Mouse (Mus musculus): ENCODE measurements around the gene Slc26a10. TPM values are rescaled to one million over a fixed set of nuclear protein-coding genes. Genes with fewer than 3 reads are reported as not detected.
"Not testable (repeated sequence)": the region's sequence is repeated elsewhere in the genome, so short reads cannot be mapped to it uniquely, and the experiment has no call there.

Slc26a10 gene
- polyA plus RNA-seq, 1 experiment from 2014 or later: 0.80 TPM

- no peak overlapping the region for H3K4me3 ChIP-seq (ENCODE audit: low read depth, low read length)
- no peaks in the 10 kb centered on the region for H3K27me3 ChIP-seq (ENCODE audit: control insufficient read depth, insufficient read depth, low read length)
- no peak overlapping the region for H3K4me2 ChIP-seq (ENCODE audit: low read depth, low read length)
- no peaks in the 10 kb centered on the region for H3K36me3 ChIP-seq (ENCODE audit: control insufficient read depth, insufficient read depth, low read length)
- H3K27ac ChIP-seq (ENCODE audit: low read depth, low read length): no peak overlapping the region
- no peaks in the 10 kb centered on the region for H3K9me3 ChIP-seq (ENCODE audit: control insufficient read depth, low read length)
- no peaks in the 10 kb centered on the region for H3K4me1 ChIP-seq (ENCODE audit: control insufficient read depth, insufficient read depth, low read length)
- ATAC-seq (ENCODE audit: low read depth): no peak
- 88% methylated on average over 8 of the region's 8 CpGs for WGBS
- H3K9ac ChIP-seq (replicated peaks; ENCODE audit: low read depth, low read length): no peak overlapping the region
These were observed 38.9 kb downstream of the Slc26a10 start for GRCm38 (mm10) chr10:127141500-127141899.

- 89% methylated on average over 11 of the region's 11 CpGs for whole genome bisulfite sequencing
- Histone ChIP-seq H3K36me3 (ENCODE audit: control insufficient read depth, insufficient read depth, low read length) (no peaks in the 10 kb centered on the region), H3K4me2 (ENCODE audit: low read depth, low read length) (no peak overlapping the region), H3K4me1 (ENCODE audit: control insufficient read depth, insufficient read depth, low read length) (no peaks in the 10 kb centered on the region), H3K9ac (replicated peaks; ENCODE audit: low read depth, low read length) (no peak overlapping the region), H3K4me3 (ENCODE audit: low read depth, low read length) (no peak overlapping the region), H3K9me3 (ENCODE audit: control insufficient read depth, low read length) (no peaks in the 10 kb centered on the region), H3K27ac (ENCODE audit: low read depth, low read length) (no peak overlapping the region), H3K27me3 (ENCODE audit: control insufficient read depth, insufficient read depth, low read length) (no peaks in the 10 kb centered on the region)
- no peak for ATAC-seq (ENCODE audit: low read depth)
These were observed 39.5 kb downstream of the Slc26a10 start for GRCm38 (mm10) chr10:127140971-127141370.

- H3K4me3 ChIP-seq (ENCODE audit: low read depth, low read length): no peak overlapping the region
- H3K9ac ChIP-seq (replicated peaks; ENCODE audit: low read depth, low read length): no peak overlapping the region
- H3K27ac ChIP-seq (ENCODE audit: low read depth, low read length): no peak overlapping the region
- no peaks in the 10 kb centered on the region for H3K27me3 ChIP-seq (ENCODE audit: control insufficient read depth, insufficient read depth, low read length)
- no peaks in the 10 kb centered on the region for H3K9me3 ChIP-seq (ENCODE audit: control insufficient read depth, low read length)
- H3K4me1 ChIP-seq (ENCODE audit: control insufficient read depth, insufficient read depth, low read length): no peaks in the 10 kb centered on the region
- WGBS: 90% methylated on average over 18 of the region's 18 CpGs
- H3K4me2 ChIP-seq (ENCODE audit: low read depth, low read length): no peak overlapping the region
- no peak for ATAC-seq (ENCODE audit: low read depth)
- H3K36me3 ChIP-seq (ENCODE audit: control insufficient read depth, insufficient read depth, low read length): no peaks in the 10 kb centered on the region
These were observed 41.9 kb downstream of the Slc26a10 start for GRCm38 (mm10) chr10:127138328-127139141.

- 86% methylated on average over 3 of the region's 3 CpGs for WGBS
- Histone ChIP-seq H3K4me2 (ENCODE audit: low read depth, low read length) (no peak overlapping the region), H3K27ac (ENCODE audit: low read depth, low read length) (no peak overlapping the region), H3K4me3 (ENCODE audit: low read depth, low read length) (no peak overlapping the region), H3K27me3 (ENCODE audit: control insufficient read depth, insufficient read depth, low read length) (no peaks in the 10 kb centered on the region), H3K36me3 (ENCODE audit: control insufficient read depth, insufficient read depth, low read length) (no peaks in the 10 kb centered on the region), H3K9me3 (ENCODE audit: control insufficient read depth, low read length) (no peaks in the 10 kb centered on the region), H3K4me1 (ENCODE audit: control insufficient read depth, insufficient read depth, low read length) (no peaks in the 10 kb centered on the region), H3K9ac (replicated peaks; ENCODE audit: low read depth, low read length) (no peak overlapping the region)
- ATAC-seq (ENCODE audit: low read depth): no peak
These were observed 42.5 kb downstream of the Slc26a10 start for GRCm38 (mm10) chr10:127137896-127138295.

- H3K9me3 ChIP-seq (ENCODE audit: control insufficient read depth, low read length): no peaks in the 10 kb centered on the region
- H3K27me3 ChIP-seq (ENCODE audit: control insufficient read depth, insufficient read depth, low read length): no peaks in the 10 kb centered on the region
- no peak overlapping the region for H3K27ac ChIP-seq (ENCODE audit: low read depth, low read length)
- H3K36me3 ChIP-seq (ENCODE audit: control insufficient read depth, insufficient read depth, low read length): no peaks in the 10 kb centered on the region
- no peak overlapping the region for H3K4me3 ChIP-seq (ENCODE audit: low read depth, low read length)
- no peak overlapping the region for H3K9ac ChIP-seq (replicated peaks; ENCODE audit: low read depth, low read length)
- 83% methylated on average over 4 of the region's 4 CpGs for WGBS
- H3K4me1 ChIP-seq (ENCODE audit: control insufficient read depth, insufficient read depth, low read length): no peaks in the 10 kb centered on the region
- no peak for ATAC-seq (ENCODE audit: low read depth)
- no peak overlapping the region for H3K4me2 ChIP-seq (ENCODE audit: low read depth, low read length)
These were observed 43.9 kb downstream of the Slc26a10 start for GRCm38 (mm10) chr10:127136510-127136909.

GRCm38 (mm10) chr10:127135118-127135836 is 45.2 kb downstream of the Slc26a10 start:
- no peak for ATAC-seq (ENCODE audit: low read depth)
- Histone ChIP-seq H3K36me3 (ENCODE audit: control insufficient read depth, insufficient read depth, low read length) (no peaks in the 10 kb centered on the region), H3K27ac (ENCODE audit: low read depth, low read length) (no peak overlapping the region), H3K27me3 (ENCODE audit: control insufficient read depth, insufficient read depth, low read length) (no peaks in the 10 kb centered on the region), H3K4me2 (ENCODE audit: low read depth, low read length) (no peak overlapping the region), H3K9ac (replicated peaks; ENCODE audit: low read depth, low read length) (no peak overlapping the region), H3K4me1 (ENCODE audit: control insufficient read depth, insufficient read depth, low read length) (no peaks in the 10 kb centered on the region), H3K9me3 (ENCODE audit: control insufficient read depth, low read length) (no peaks in the 10 kb centered on the region), H3K4me3 (ENCODE audit: low read depth, low read length) (no peak overlapping the region)
- WGBS: 60% methylated on average over 8 of the region's 8 CpGs

- not testable (repeated sequence) for H3K9me3 ChIP-seq (ENCODE audit: control insufficient read depth, low read length); H3K27me3 ChIP-seq (ENCODE audit: control insufficient read depth, insufficient read depth, low read length)
- WGBS: 87% methylated on average over 3 of the region's 3 CpGs
These were observed 45.9 kb downstream of the Slc26a10 start for GRCm38 (mm10) chr10:127134394-127135035.

GRCm38 (mm10) chr10:127132469-127132868 is 48.0 kb downstream of the Slc26a10 start:
- no peak for ATAC-seq (ENCODE audit: low read depth)

More at GRCm38 (mm10) chr10:127134394-127135035, 45.9 kb downstream of the Slc26a10 start:
- not testable (repeated sequence) for H3K36me3 ChIP-seq (ENCODE audit: control insufficient read depth, insufficient read depth, low read length); H3K4me2 ChIP-seq (ENCODE audit: low read depth, low read length); H3K4me3 ChIP-seq (ENCODE audit: low read depth, low read length); H3K9ac ChIP-seq (replicated peaks; ENCODE audit: low read depth, low read length); ATAC-seq (ENCODE audit: low read depth); H3K27ac ChIP-seq (ENCODE audit: low read depth, low read length); H3K4me1 ChIP-seq (ENCODE audit: control insufficient read depth, insufficient read depth, low read length)

GRCm38 (mm10) chr10:127129431-127129830 is 51.0 kb downstream of the Slc26a10 start:
- Histone ChIP-seq H3K4me2 (ENCODE audit: low read depth, low read length) (no peak overlapping the region), H3K4me3 (ENCODE audit: low read depth, low read length) (no peak overlapping the region), H3K27ac (ENCODE audit: low read depth, low read length) (no peak overlapping the region), H3K36me3 (ENCODE audit: control insufficient read depth, insufficient read depth, low read length) (no peaks in the 10 kb centered on the region), H3K9ac (replicated peaks; ENCODE audit: low read depth, low read length) (no peak overlapping the region), H3K4me1 (ENCODE audit: control insufficient read depth, insufficient read depth, low read length) (no peaks in the 10 kb centered on the region), H3K9me3 (ENCODE audit: control insufficient read depth, low read length) (no peaks in the 10 kb centered on the region), H3K27me3 (ENCODE audit: control insufficient read depth, insufficient read depth, low read length) (no peaks in the 10 kb centered on the region)
- WGBS: 62% methylated on average over 4 of the region's 4 CpGs
- no peak for ATAC-seq (ENCODE audit: low read depth)

More at GRCm38 (mm10) chr10:127132469-127132868, 48.0 kb downstream of the Slc26a10 start:
- no peak overlapping the region for H3K27ac ChIP-seq (ENCODE audit: low read depth, low read length)
- no peaks in the 10 kb centered on the region for H3K36me3 ChIP-seq (ENCODE audit: control insufficient read depth, insufficient read depth, low read length)
- H3K4me2 ChIP-seq (ENCODE audit: low read depth, low read length): no peak overlapping the region
- no peak overlapping the region for H3K4me3 ChIP-seq (ENCODE audit: low read depth, low read length)
- WGBS: 68% methylated on average over 5 of the region's 5 CpGs
- no peaks in the 10 kb centered on the region for H3K9me3 ChIP-seq (ENCODE audit: control insufficient read depth, low read length)
- no peak overlapping the region for H3K9ac ChIP-seq (replicated peaks; ENCODE audit: low read depth, low read length)
- no peaks in the 10 kb centered on the region for H3K4me1 ChIP-seq (ENCODE audit: control insufficient read depth, insufficient read depth, low read length)
- H3K27me3 ChIP-seq (ENCODE audit: control insufficient read depth, insufficient read depth, low read length): no peaks in the 10 kb centered on the region
